Mouse (Mus musculus) gastrocnemius, adult 2 months (tissue): ENCODE measurements around the gene Nexmif. TPM values are rescaled to one million over a fixed set of nuclear protein-coding genes. Genes with fewer than 3 reads are reported as not detected.

ENCODE experiments used
- DNase-seq: peaks from one replicate; pipeline ENCODE4 v3.0.0; 2022
- H3K27ac ChIP-seq: fragments of 200-600 bp; 2 replicates; pipeline ENCODE4 v1.8.1; 2022; ENCODE audit warnings: mild to moderate bottlenecking
- H3K4me3 ChIP-seq: fragments of 200-600 bp; 2 replicates; pipeline ENCODE4 v1.8.1; 2022; ENCODE audit warnings: mild to moderate bottlenecking, moderate library complexity
- CTCF ChIP-seq: fragments of 200-600 bp; IDR thresholded peaks from 2 replicates; pipeline ENCODE4 v1.8.1; 2022; ENCODE audit warnings: antibody characterized with exemption, mild to moderate bottlenecking, moderate library complexity
- intact Hi-C: fragments of 180-260 bp; cut with DNase I; formaldehyde crosslinking; loops from one replicate; pipeline ENCODE4 v1.15.1; 2025
- microRNA-seq: library from miRNA; unstranded; fragments of <30 nt; microRNA quantifications from one replicate; pipeline ENCODE4 v1.2.0, GENCODE M21; 2021
- total RNA-seq, 2 experiments: library from RNA; stranded (reverse); gene quantifications; 2 replicates each; pipeline ENCODE4 v1.2.3; 2021

Gene Nexmif
- total RNA-seq, 2 experiments from 2014 or later = 0.03 to 0.08 TPM

- Histone ChIP-seq H3K4me3 (no peak overlapping the region), H3K27ac (no peak overlapping the region)
- intact Hi-C loops = no loop called here
- no peak for TF ChIP-seq CTCF
- no peak for DNase-seq
Observed at GRCm38 (mm10) chrX:104033843-104034242, 167.1 kb downstream of the Nexmif start.

DNA sequence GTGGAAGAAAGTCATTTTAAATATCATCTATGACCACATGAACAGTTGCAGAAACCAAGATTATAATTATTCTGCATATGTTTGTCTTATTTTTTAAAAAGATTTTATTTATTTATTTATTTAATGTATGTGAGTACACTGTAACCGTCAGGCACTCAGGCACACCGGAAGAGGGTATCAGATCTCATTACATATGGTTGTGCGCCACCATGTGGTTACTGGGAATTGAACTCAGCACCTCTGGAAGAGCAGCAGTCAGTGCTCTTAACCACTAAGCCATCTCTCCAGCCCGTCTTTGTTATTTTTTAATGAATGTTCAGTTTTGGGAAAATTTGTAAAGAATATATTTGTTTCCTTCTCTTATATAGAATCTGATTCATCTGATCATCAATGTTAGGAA, 168.2 kb downstream of the Nexmif start:
- Histone ChIP-seq H3K27ac (no peak overlapping the region), H3K4me3 (no peak overlapping the region)
- intact Hi-C loops = no loop called here
- DNase-seq = no peak
- 0 out of 2 replicates have a peak, but pooled peaks have one; percentile 12 for TF ChIP-seq CTCF

Small RNA genes within 50 kb of the gene (microRNA-seq; reads per million reads assigned to microRNA genes)
- not detected for gene Gm24993
- gene Mir672 = 5.1 reads per million

Other genes with a start within 250 kb of the Nexmif start
- gene Rlim, start 219.9 kb downstream of the Nexmif start, total RNA-seq = 10 to 100 TPM; 20.3 TPM
- gene Abcb7, start 212.7 kb upstream of the Nexmif start, total RNA-seq = 10 to 100 TPM; 42.6 to 46.9 TPM